In the genomic region with DNA sequence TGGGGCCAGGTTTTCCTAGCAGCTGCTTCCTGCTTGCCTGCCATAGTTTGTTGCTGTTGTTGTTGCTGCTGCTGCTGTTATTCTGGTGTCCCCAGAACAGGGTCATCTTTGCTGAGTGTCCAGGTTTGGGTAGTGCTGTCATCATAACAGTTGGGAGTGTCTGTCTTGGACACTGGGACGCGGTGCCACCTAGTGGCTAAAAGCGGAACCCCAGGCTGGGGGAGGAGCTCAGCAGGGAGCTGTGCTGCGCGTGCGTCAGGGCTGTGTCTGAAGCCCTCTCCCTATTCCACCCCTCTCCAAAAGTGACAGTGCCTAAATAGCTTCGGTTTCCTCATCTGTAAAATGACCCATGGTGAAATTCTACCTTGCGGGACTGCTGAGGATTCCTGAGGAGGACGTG, we compare ENCODE assay signal across 8 mouse cellular contexts. TPM values are rescaled to one million over a fixed set of nuclear protein-coding genes. Genes with fewer than 3 reads are reported as not detected.
DNase-seq lines count a peak whose midpoint lies in the region; ATAC-seq lines count a peak whose summit lies in the region.

No protein-coding gene starts in this region.

- no peaks in the 10 kb centered on the region for H3K36me3 ChIP-seq in embryonic facial prominence, embryonic 10.5 days (replicated peaks)
- no peaks in the 10 kb centered on the region for H3K36me3 ChIP-seq in limb, embryonic 10.5 days
- H3K36me3 ChIP-seq in midbrain, embryonic 12.5 days, result no peaks in the 10 kb centered on the region

- no peak overlapping the region; the same call in 1 of the 2 replicates for H3K4me3 ChIP-seq in embryonic facial prominence, embryonic 10.5 days
- H3K4me3 ChIP-seq in limb, embryonic 10.5 days, result no peak overlapping the region
- H3K4me3 ChIP-seq in midbrain, embryonic 12.5 days, result 0 out of 2 replicates have a peak overlapping the region, but pooled peaks have one; percentile 12

- no peaks in the 10 kb centered on the region for H3K9me3 ChIP-seq in embryonic facial prominence, embryonic 10.5 days
- no peaks in the 10 kb centered on the region for H3K9me3 ChIP-seq in limb, embryonic 10.5 days (replicated peaks)
- H3K9me3 ChIP-seq in midbrain, embryonic 12.5 days, result no peaks in the 10 kb centered on the region

- peaks cover 68% of the 10 kb centered on the region for H3K27me3 ChIP-seq in embryonic facial prominence, embryonic 10.5 days (replicated peaks; ENCODE audit: low read depth, poor library complexity, severe bottlenecking)
- peaks cover 61% of the 10 kb centered on the region for H3K27me3 ChIP-seq in limb, embryonic 10.5 days (ENCODE audit: low read depth, poor library complexity, severe bottlenecking)
- peaks cover 54% of the 10 kb centered on the region for H3K27me3 ChIP-seq in midbrain, embryonic 12.5 days

- ATAC-seq in midbrain, embryonic 12.5 days (ENCODE audit: low FRiP score, low read depth), result peak; percentile 54

- H3K27ac ChIP-seq in embryonic facial prominence, embryonic 10.5 days (replicated peaks), result no peak overlapping the region
- H3K27ac ChIP-seq in limb, embryonic 10.5 days, result peak overlapping the region; percentile 51; the same call in 1 of the 2 replicates
- peak overlapping the region; percentile 30; the same call in 1 of the 2 replicates for H3K27ac ChIP-seq in midbrain, embryonic 12.5 days (replicated peaks)

- H3K4me1 ChIP-seq in embryonic facial prominence, embryonic 10.5 days, result peaks cover 20% of the 10 kb centered on the region
- H3K4me1 ChIP-seq in limb, embryonic 10.5 days, result peaks cover 22% of the 10 kb centered on the region
- H3K4me1 ChIP-seq in midbrain, embryonic 12.5 days, result peaks cover 32% of the 10 kb centered on the region

- 9% methylated on average over 9 of the region's 9 CpGs for WGBS in embryonic facial prominence, embryonic 10.5 days
- 14% methylated on average over 9 of the region's 9 CpGs for WGBS in limb, embryonic 10.5 days
- WGBS in midbrain, embryonic 12.5 days, result 9% methylated on average over 9 of the region's 9 CpGs

- peak overlapping the region; percentile 34; the same call in 1 of the 2 replicates for H3K9ac ChIP-seq in midbrain, embryonic 12.5 days (replicated peaks)

- peak; percentile 99 for DNase-seq in adrenal gland, postnatal 10 days
- DNase-seq in embryonic facial prominence, embryonic 10.5 days (ENCODE audit: low spot score), result peak; percentile 92
- DNase-seq in heart, adult 11 months, result peak; percentile 99
- peak; percentile 96 for DNase-seq in kidney, adult 18-20 months
- DNase-seq in limb, embryonic 10.5 days (ENCODE audit: low spot score), result peak; percentile 95
- peak; percentile 99 for DNase-seq in right cerebral cortex, postnatal 4 days
- peak; percentile 80 for DNase-seq in yolk sac, embryonic 10.5 days (ENCODE audit: low spot score)

- H3K4me2 ChIP-seq in midbrain, embryonic 12.5 days (replicated peaks), result no peak overlapping the region

RNA-seq across cellular contexts. Expression of a gene that starts 7.1 kb away (rescaled TPM):
- 1 to 10 TPM; 5.0 to 6.9 TPM for total RNA-seq in adrenal gland, postnatal 10 days (2021)
- 2.8 and 3.0 TPM in 2 replicates for polyA plus RNA-seq in embryonic facial prominence, embryonic 10.5 days (2016; fragmentation: Nextera tagmentation; extraction: Ambion mirVana)
- polyA plus RNA-seq in limb, embryonic 10.5 days (2016; fragmentation: Nextera tagmentation; extraction: Ambion mirVana), result 1.9 and 2.7 TPM in 2 replicates
- polyA plus RNA-seq in midbrain, embryonic 12.5 days (2016; fragmentation: Nextera tagmentation; extraction: Ambion mirVana), result 5.0 and 6.1 TPM in 2 replicates

RNA-seq across cellular contexts. Expression of a gene that starts 15.4 kb away (rescaled TPM):
- total RNA-seq in adrenal gland, postnatal 10 days (2021), result 100 to 1,000 TPM; 145 to 200 TPM
- polyA plus RNA-seq in embryonic facial prominence, embryonic 10.5 days (2016; fragmentation: Nextera tagmentation; extraction: Ambion mirVana), result 0.29 and 0.77 TPM in 2 replicates
- polyA plus RNA-seq in limb, embryonic 10.5 days (2016; fragmentation: Nextera tagmentation; extraction: Ambion mirVana), result 0.24 and 2.1 TPM in 2 replicates
- 6.6 and 8.5 TPM in 2 replicates for polyA plus RNA-seq in midbrain, embryonic 12.5 days (2016; fragmentation: Nextera tagmentation; extraction: Ambion mirVana)

RNA-seq across cellular contexts. Expression of a gene that starts 15.8 kb away (rescaled TPM):
- total RNA-seq in adrenal gland, postnatal 10 days (2021), result 10 to 100 TPM; 39.2 to 40.0 TPM
- polyA plus RNA-seq in embryonic facial prominence, embryonic 10.5 days (2016; fragmentation: Nextera tagmentation; extraction: Ambion mirVana), result 45.2 and 47.3 TPM in 2 replicates
- polyA plus RNA-seq in limb, embryonic 10.5 days (2016; fragmentation: Nextera tagmentation; extraction: Ambion mirVana), result 51.7 and 54.4 TPM in 2 replicates
- 36.1 and 36.6 TPM in 2 replicates for polyA plus RNA-seq in midbrain, embryonic 12.5 days (2016; fragmentation: Nextera tagmentation; extraction: Ambion mirVana)

RNA-seq across cellular contexts. Expression of a gene that starts 24.9 kb away (rescaled TPM):
- total RNA-seq in adrenal gland, postnatal 10 days (2021), result 100 to 1,000 TPM in 1 of 2 experiments, 10 to 100 TPM in 1; 89.4 to 108 TPM
- 112 and 122 TPM in 2 replicates for polyA plus RNA-seq in embryonic facial prominence, embryonic 10.5 days (2016; fragmentation: Nextera tagmentation; extraction: Ambion mirVana)
- polyA plus RNA-seq in limb, embryonic 10.5 days (2016; fragmentation: Nextera tagmentation; extraction: Ambion mirVana), result 119 and 122 TPM in 2 replicates
- polyA plus RNA-seq in midbrain, embryonic 12.5 days (2016; fragmentation: Nextera tagmentation; extraction: Ambion mirVana), result 104 and 110 TPM in 2 replicates

RNA-seq across cellular contexts. Expression of a gene that starts 31.2 kb away (rescaled TPM):
- 100 to 1,000 TPM; 404 to 492 TPM for total RNA-seq in adrenal gland, postnatal 10 days (2021)
- polyA plus RNA-seq in embryonic facial prominence, embryonic 10.5 days (2016; fragmentation: Nextera tagmentation; extraction: Ambion mirVana), result 758 and 801 TPM in 2 replicates
- 820 and 843 TPM in 2 replicates for polyA plus RNA-seq in limb, embryonic 10.5 days (2016; fragmentation: Nextera tagmentation; extraction: Ambion mirVana)
- polyA plus RNA-seq in midbrain, embryonic 12.5 days (2016; fragmentation: Nextera tagmentation; extraction: Ambion mirVana), result 640 and 681 TPM in 2 replicates
